26 mouse cellular contexts compared by ENCODE assay signal in genomic region chr16:94865101-94865500, GRCm38 (mm10).
DNase-seq lines count a peak whose midpoint lies in the region; ATAC-seq and TF ChIP-seq lines count a peak whose summit lies in the region.
"Had no signal": no experiment of that assay in that cellular context is flagged by ENCODE, and none has a peak within 500 bp of the region (broad histone marks: within the 10 kb centered on the region; RNA-seq: fewer than 3 reads in every experiment).

No protein-coding gene starts in this region.

- no peak for DNase-seq in layer of hippocampus, adult 2 months (ENCODE audit: low spot score in 2 of 2)
- DNase-seq in layer of hippocampus, postnatal 25 days (ENCODE audit: extremely low spot score in 1 of 2, low spot score in 1 of 2): no peak
- DNase-seq in cerebellum, adult 8-10 months: peak; percentile 30
- DNase-seq in cerebellum, postnatal 25 days: peak; percentile 68 to 79
- no peak for DNase-seq in layer of hippocampus, postnatal 10 days (ENCODE audit: low spot score in 2 of 2)
- DNase-seq in adipocyte (ENCODE audit: low spot score): no peak
- no peak for DNase-seq in thymus, postnatal 0 days (ENCODE audit: low spot score)
- DNase-seq: embryo, embryonic 11 days; gastrocnemius, adult 2 months; heart, adult 2 months; heart, postnatal 4 days; kidney, adult 11 months; kidney, postnatal 36 days; right cerebral cortex, postnatal 4 days had no signal

- no peak overlapping the region for H3K4me3 ChIP-seq in layer of hippocampus, adult 2 months
- H3K4me3 ChIP-seq: embryonic facial prominence, embryonic 12.5 days; gastrocnemius, adult 2 months; heart, adult 2 months; heart, embryonic 12.5 days; kidney, embryonic 15.5 days; limb, embryonic 13.5 days; lung, embryonic 15.5 days; midbrain, embryonic 12.5 days; neural tube, embryonic 13.5 days had no signal

- 0 out of 2 replicates have a peak, but pooled peaks have one; percentile 23 for ATAC-seq in cerebellum, adult (ENCODE audit: insufficient number of reproducible peaks, low FRiP score, low TSS enrichment)
- ATAC-seq: CD4-positive, CD25-positive, alpha-beta regulatory T cell, adult 4 months; forebrain, embryonic 14.5 days; inflammation-experienced regulatory T-cells, adult 6 months had no signal

- no peak for TF ChIP-seq CTCF in layer of hippocampus, adult 2 months (conservative IDR thresholded peaks at IDR 0.05)

- H3K27ac ChIP-seq in layer of hippocampus, adult 2 months: 0 out of 2 replicates have a peak overlapping the region, but pooled peaks have one; percentile 55
- H3K27ac ChIP-seq: embryonic facial prominence, embryonic 12.5 days; gastrocnemius, adult 2 months; heart, adult 2 months; hindbrain, embryonic 14.5 days; kidney, embryonic 15.5 days; limb, embryonic 13.5 days; lung, embryonic 15.5 days; midbrain, embryonic 12.5 days; neural tube, embryonic 13.5 days had no signal

Comparison
In these comparisons a context has a peak if more than half of its experiments do, and no peak if none do; other contexts are left out.
1. DNase-seq: peak in cerebellum, adult 8-10 months (single experiment) and cerebellum, postnatal 25 days (2 of 2); none in layer of hippocampus, adult 2 months (0 of 2), layer of hippocampus, postnatal 25 days (0 of 2), layer of hippocampus, postnatal 10 days (0 of 2), adipocyte (single experiment) and thymus, postnatal 0 days (single experiment).